Mouse (Mus musculus): ENCODE measurements around the gene Chchd1. TPM values are rescaled to one million over a fixed set of nuclear protein-coding genes. Genes with fewer than 3 reads are reported as not detected.

Gene Chchd1
- total and polyA plus RNA-seq, 2 experiments from 2014 or later, result 147 to 188 TPM

GRCm38 (mm10) chr14:20694884-20695760 is 7.7 kb upstream of the Chchd1 start, which contains the start of gene Fut11:
Fut11 (plus strand) TSS chr14:20694968.
- peak; percentile 96 for DNase-seq (ENCODE audit: low spot score)
- H3K36me3 ChIP-seq (ENCODE audit: insufficient read depth, low read length), result peaks cover 34% of the 10 kb centered on the region
- H3K4me2 ChIP-seq (ENCODE audit: low read depth, low read length), result peak within 1 kb of the TSS; percentile 82
- 0 out of 2 replicates have a peak, but pooled peaks have one; percentile 1 for TF ChIP-seq CTCF (IDR thresholded peaks at IDR 0.05; ENCODE audit: low read depth)
- peaks cover 12% of the 10 kb centered on the region for H3K4me1 ChIP-seq (ENCODE audit: insufficient read depth, low read length)
- H3K4me3 ChIP-seq (ENCODE audit: low read length), result peak within 1 kb of the TSS; percentile 73
- WGBS, result under 1% methylated on average over 106 of the region's 111 CpGs
- no peaks in the 10 kb centered on the region for H3K27me3 ChIP-seq (ENCODE audit: insufficient read depth, low read length)
- ATAC-seq, result peak; percentile 94
- peak within 1 kb of the TSS; percentile 98 for H3K27ac ChIP-seq
- H3K9me3 ChIP-seq (ENCODE audit: low read length), result no peaks in the 10 kb centered on the region
- peak within 1 kb of the TSS; percentile 78 for H3K9ac ChIP-seq (replicated peaks; ENCODE audit: low read length)

DNA sequence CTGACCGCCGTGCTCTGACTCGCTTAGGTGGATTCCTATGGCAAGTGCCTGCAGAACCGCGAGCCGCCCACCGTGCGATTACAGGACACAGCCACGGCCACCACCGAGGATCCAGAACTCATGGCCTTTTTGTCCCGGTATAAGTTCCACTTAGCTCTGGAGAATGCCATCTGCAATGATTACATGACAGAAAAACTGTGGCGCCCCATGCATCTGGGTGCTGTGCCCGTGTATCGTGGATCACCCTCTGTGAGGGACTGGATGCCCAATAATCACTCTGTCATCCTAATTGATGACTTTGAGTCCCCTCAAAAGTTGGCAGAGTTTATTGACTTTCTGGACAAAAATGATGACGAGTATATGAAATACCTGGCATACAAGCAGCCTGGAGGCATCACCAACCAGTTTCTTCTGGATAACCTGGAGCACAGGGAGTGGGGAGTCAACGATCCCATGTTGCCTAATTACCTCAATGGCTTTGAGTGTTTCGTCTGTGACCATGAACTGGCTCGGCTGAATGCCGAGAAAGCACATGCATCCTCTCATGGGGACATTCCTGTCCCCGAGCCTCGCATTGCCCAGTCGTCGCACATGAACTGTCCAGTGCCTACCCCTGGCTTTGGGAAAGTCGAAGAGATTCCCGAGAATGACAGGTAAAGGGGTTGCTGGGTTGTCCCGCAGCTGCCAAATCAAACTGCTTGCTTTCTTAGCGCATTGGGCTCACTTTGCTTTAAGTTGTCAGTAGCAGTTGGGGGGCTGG is 6.9 kb upstream of the Chchd1 start:
- Histone ChIP-seq H3K4me2 (ENCODE audit: low read depth, low read length) (peak overlapping the region; percentile 82), H3K4me1 (ENCODE audit: insufficient read depth, low read length) (peaks cover 12% of the 10 kb centered on the region), H3K27me3 (ENCODE audit: insufficient read depth, low read length) (no peaks in the 10 kb centered on the region), H3K9me3 (ENCODE audit: low read length) (no peaks in the 10 kb centered on the region), H3K27ac (peak overlapping the region; percentile 98), H3K9ac (replicated peaks; ENCODE audit: low read length) (peak overlapping the region; percentile 78), H3K36me3 (ENCODE audit: insufficient read depth, low read length) (peaks cover 30% of the 10 kb centered on the region), H3K4me3 (ENCODE audit: low read length) (peak overlapping the region; percentile 73)
- no peak for TF ChIP-seq CTCF (IDR thresholded peaks at IDR 0.05; ENCODE audit: low read depth)
- WGBS, result 10% methylated on average over 26 of the region's 27 CpGs
- ATAC-seq (no peak), DNase-seq (ENCODE audit: low spot score) (no peak)

DNA sequence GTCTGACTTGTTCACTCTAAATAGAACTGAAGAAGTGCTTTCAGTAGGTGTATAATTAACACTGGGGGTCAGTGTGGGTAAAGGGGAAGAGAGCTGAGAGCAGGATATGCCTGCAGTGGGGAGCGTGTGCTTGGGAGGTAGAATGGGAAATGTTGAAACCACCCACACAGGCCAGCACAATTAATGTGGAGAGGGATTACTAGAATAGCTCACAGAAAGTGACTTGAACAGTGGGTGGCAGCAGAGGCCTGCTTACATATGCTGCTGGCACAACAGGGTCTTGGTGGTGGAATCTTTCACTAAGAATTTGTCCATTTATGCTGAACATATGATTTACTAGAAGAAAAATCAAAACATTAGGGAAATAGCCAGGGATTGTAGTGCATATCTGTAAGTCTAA is 5.8 kb upstream of the Chchd1 start:
- TF ChIP-seq CTCF (IDR thresholded peaks at IDR 0.05; ENCODE audit: low read depth), result peak; percentile 67
- peaks cover 20% of the 10 kb centered on the region for H3K36me3 ChIP-seq (ENCODE audit: insufficient read depth, low read length)
- H3K27ac ChIP-seq, result 0 out of 2 replicates have a peak overlapping the region, but pooled peaks have one; percentile 17
- H3K4me1 ChIP-seq (ENCODE audit: insufficient read depth, low read length), result peaks cover 18% of the 10 kb centered on the region
- no peaks in the 10 kb centered on the region for H3K27me3 ChIP-seq (ENCODE audit: insufficient read depth, low read length)
- peak overlapping the region; percentile 82 for H3K4me2 ChIP-seq (ENCODE audit: low read depth, low read length)
- DNase-seq (ENCODE audit: low spot score) (peak; percentile 79), ATAC-seq (no peak)
- peak overlapping the region; percentile 73 for H3K4me3 ChIP-seq (ENCODE audit: low read length)
- 3% methylated on average over 1 of the region's 1 CpGs for WGBS
- no peaks in the 10 kb centered on the region for H3K9me3 ChIP-seq (ENCODE audit: low read length)
- peak overlapping the region; percentile 78 for H3K9ac ChIP-seq (replicated peaks; ENCODE audit: low read length)

GRCm38 (mm10) chr14:20698515-20698914 is 4.3 kb upstream of the Chchd1 start:
- no peak for DNase-seq (ENCODE audit: low spot score)
- Histone ChIP-seq H3K9ac (replicated peaks; ENCODE audit: low read length) (peak overlapping the region; percentile 15; the same call in 1 of the 2 replicates), H3K27ac (no peak overlapping the region), H3K4me3 (ENCODE audit: low read length) (no peak overlapping the region), H3K27me3 (ENCODE audit: insufficient read depth, low read length) (no peaks in the 10 kb centered on the region), H3K36me3 (ENCODE audit: insufficient read depth, low read length) (peaks cover 7% of the 10 kb centered on the region), H3K4me1 (ENCODE audit: insufficient read depth, low read length) (peaks cover 18% of the 10 kb centered on the region), H3K4me2 (ENCODE audit: low read depth, low read length) (peak overlapping the region; percentile 82), H3K9me3 (ENCODE audit: low read length) (no peaks in the 10 kb centered on the region)
- 89% methylated on average over 2 of the region's 2 CpGs for WGBS
- no peak for ATAC-seq
- no peak for TF ChIP-seq CTCF (IDR thresholded peaks at IDR 0.05; ENCODE audit: low read depth)

DNA sequence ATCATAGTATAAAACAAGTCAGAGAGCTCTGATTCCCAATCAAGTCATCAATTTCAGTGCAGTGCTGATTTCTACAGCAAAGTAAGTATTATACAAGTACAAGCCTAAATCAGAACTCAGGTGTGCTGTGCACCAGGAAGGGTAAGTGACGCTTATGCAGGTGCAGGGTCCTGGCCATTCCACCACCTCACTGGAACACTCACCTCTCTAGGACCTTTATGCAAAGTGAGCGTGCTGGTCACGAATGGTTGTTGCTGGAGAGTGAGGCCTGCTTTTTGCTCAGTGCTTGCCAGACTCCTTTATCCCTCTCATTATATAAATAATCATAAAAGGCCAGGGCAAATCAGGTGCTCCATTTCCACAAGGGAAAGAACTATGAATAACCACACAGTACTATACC is 2.4 kb upstream of the Chchd1 start:
- WGBS, result 81% methylated on average over 3 of the region's 3 CpGs
- ATAC-seq (no peak), DNase-seq (ENCODE audit: low spot score) (no peak)
- Histone ChIP-seq H3K4me2 (ENCODE audit: low read depth, low read length) (no peak overlapping the region; the same call in 1 of the 2 replicates), H3K27me3 (ENCODE audit: insufficient read depth, low read length) (no peaks in the 10 kb centered on the region), H3K9me3 (ENCODE audit: low read length) (no peaks in the 10 kb centered on the region), H3K9ac (replicated peaks; ENCODE audit: low read length) (no peak overlapping the region), H3K4me3 (ENCODE audit: low read length) (no peak overlapping the region), H3K4me1 (ENCODE audit: insufficient read depth, low read length) (peaks cover 18% of the 10 kb centered on the region), H3K36me3 (ENCODE audit: insufficient read depth, low read length) (peaks cover 4% of the 10 kb centered on the region; the same call in 1 of the 2 replicates), H3K27ac (no peak overlapping the region)
- no peak for TF ChIP-seq CTCF (IDR thresholded peaks at IDR 0.05; ENCODE audit: low read depth)

DNA sequence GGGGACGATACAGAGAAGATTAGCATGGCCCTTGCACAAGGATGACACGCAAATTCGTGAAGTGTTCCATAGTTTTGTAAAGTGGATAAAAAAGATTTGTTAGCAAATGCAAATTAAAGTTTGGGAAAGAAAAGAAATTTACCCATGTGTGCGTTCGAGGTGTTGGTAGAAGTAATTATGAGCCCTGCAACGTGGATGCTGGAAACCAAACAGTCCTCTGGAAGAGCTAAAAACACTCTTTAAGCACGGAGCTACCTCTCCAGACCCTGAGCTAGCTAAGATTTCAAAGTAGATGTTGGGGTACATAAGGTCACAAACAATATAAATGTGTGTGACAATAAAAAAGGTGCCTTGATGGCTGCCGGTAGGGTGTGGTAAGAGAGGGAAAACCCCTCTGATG is 1.3 kb upstream of the Chchd1 start:
- Histone ChIP-seq H3K4me1 (ENCODE audit: insufficient read depth, low read length) (peaks cover 10% of the 10 kb centered on the region), H3K9me3 (ENCODE audit: low read length) (no peaks in the 10 kb centered on the region), H3K9ac (replicated peaks; ENCODE audit: low read length) (peak overlapping the region; percentile 84; the same call in 1 of the 2 replicates), H3K27me3 (ENCODE audit: insufficient read depth, low read length) (no peaks in the 10 kb centered on the region), H3K4me3 (ENCODE audit: low read length) (no peak overlapping the region), H3K36me3 (ENCODE audit: insufficient read depth, low read length) (peaks cover 4% of the 10 kb centered on the region; the same call in 1 of the 2 replicates), H3K4me2 (ENCODE audit: low read depth, low read length) (peak overlapping the region; percentile 65), H3K27ac (no peak overlapping the region)
- no peak for DNase-seq (ENCODE audit: low spot score)
- WGBS, result 84% methylated on average over 8 of the region's 8 CpGs
- no peak for TF ChIP-seq CTCF (IDR thresholded peaks at IDR 0.05; ENCODE audit: low read depth)
- ATAC-seq, result no peak
